Mouse (Mus musculus) spleen, adult 12 weeks (tissue): ENCODE data around the gene Krt10.

Source experiments
- DNase-seq: peaks from one replicate; pipeline ENCODE4 v3.0.0; 2022; ENCODE audit warnings: low spot score

The Krt10 gene

GRCm38 (mm10) chr11:99389264-99389663 lies at the start of gene Krt10:
Gene Krt10 (minus strand): TSS chr11:99389364.
- no peak for DNase-seq

- DNase-seq = no peak
Observed at GRCm38 (mm10) chr11:99437972-99438371, 48.8 kb upstream of the Krt10 start, which contains the start of gene Krt20. Gene Krt20 (minus strand): TSS chr11:99438150.

DNA sequence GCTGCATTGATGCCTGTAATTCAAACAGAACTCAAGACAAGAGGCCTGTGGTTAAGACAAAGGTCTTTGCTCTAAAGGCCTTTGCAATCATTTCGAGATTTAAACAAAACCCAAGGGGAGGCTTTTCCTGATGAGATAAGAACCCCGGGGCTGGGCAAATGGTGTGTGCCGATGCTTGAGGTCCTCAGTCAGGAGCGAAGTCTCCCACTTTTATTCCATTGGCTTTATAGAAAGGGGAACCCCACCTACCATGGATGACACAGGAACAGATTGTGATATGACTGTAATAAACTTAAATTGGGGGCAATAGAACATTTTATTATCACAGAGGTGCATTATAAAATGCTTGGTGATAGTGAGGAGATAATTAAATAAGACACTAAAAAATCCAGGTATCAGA lies 47.5 kb upstream of the Krt10 start:
- DNase-seq = no peak

- no peak for DNase-seq
Observed at GRCm38 (mm10) chr11:99430670-99431069, 41.5 kb upstream of the Krt10 start.

GRCm38 (mm10) chr11:99422159-99422558 lies 33.0 kb upstream of the Krt10 start, which contains the start of gene Krt12:
Gene Krt12 (minus strand): TSS chr11:99422259.
- no peak for DNase-seq

DNA sequence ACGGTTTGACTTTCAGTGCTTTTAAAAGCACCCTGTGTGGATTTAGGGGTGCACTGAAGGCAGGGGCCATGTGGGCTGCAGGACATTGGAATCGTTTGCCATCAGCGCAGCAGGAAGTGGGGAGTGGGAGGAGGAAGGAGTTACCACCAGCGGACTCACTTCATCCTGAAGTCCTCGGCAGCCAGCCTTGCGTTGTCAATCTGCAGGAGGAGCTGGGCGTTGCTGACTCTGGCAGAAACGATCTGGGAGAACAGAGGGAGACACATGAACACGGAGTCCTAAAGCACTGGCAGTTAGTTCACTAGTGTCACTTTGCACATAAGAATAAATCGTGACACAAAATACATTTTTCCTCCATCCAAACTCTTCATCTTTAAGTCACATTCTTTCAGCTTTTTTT lies 31.4 kb upstream of the Krt10 start:
- no peak for DNase-seq

- no peak for DNase-seq
Observed at GRCm38 (mm10) chr11:99417819-99418218, 28.7 kb upstream of the Krt10 start.

DNA sequence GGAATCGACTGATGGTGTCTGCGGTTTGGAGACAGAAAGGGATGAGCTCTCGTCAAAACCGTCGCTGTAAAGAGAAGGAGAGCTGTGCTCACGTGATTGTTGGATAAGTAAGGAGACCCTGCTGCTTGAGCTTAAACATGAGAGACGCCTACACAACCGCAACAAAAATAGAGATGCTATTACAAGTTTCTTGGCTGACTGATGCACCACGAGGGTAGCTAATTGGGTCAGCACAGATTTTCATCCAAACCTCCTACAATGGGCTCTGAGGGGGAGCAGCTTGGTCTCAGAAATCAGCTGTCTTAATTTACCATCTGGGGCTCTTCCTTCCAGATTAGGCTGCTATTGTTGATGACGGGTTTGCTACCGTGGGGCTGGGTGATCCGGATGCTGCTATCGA lies 27.7 kb upstream of the Krt10 start:
- DNase-seq = no peak

GRCm38 (mm10) chr11:99414463-99415147 lies 25.4 kb upstream of the Krt10 start:
- DNase-seq = no peak

GRCm38 (mm10) chr11:99413247-99413646 lies 24.1 kb upstream of the Krt10 start:
- no peak for DNase-seq

DNA sequence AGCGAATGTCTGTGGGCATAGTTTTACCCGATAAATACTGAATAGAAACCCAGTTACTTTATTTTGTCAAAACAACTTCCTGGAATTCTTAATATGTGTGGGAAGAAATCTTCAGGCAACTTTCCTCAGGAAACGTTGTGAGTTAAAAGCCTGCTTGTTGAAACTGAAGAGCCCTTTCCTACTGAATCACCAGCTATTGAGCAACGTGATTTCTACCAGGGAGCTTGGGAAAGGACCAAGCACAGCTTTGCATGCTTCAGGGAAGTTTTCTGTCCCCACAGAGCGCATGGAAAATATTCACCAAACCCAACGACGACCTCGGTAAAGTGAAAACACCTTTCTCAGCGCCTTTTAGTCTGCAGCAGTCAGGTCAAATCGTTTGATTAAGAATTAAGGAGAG lies 17.0 kb upstream of the Krt10 start:
- DNase-seq = no peak

- DNase-seq = no peak
Observed at GRCm38 (mm10) chr11:99399956-99400549, 10.9 kb upstream of the Krt10 start.

- DNase-seq = no peak
Observed at GRCm38 (mm10) chr11:99398832-99399231, 9.7 kb upstream of the Krt10 start.

GRCm38 (mm10) chr11:99398084-99398483 lies 8.9 kb upstream of the Krt10 start:
- no peak for DNase-seq

DNA sequence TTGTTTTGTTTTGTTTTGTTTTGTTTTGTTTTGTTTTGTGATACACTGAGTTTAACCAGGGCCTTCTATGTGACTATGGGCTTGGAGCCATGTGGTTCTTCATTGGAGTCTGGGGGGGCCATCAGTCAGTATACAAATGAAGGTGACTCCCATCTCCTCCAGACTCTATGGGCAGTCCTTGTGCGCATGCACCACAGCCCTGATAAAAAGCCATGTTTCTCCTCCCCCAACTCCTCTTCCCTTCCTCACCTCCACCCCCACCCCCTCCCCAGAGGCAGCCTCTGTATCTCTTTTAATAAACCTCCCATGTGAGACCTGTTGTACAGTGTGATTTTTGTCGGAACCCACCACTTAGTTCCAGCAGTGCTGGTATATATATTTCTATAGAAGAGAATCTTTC lies 7.5 kb upstream of the Krt10 start:
- DNase-seq = no peak

DNA sequence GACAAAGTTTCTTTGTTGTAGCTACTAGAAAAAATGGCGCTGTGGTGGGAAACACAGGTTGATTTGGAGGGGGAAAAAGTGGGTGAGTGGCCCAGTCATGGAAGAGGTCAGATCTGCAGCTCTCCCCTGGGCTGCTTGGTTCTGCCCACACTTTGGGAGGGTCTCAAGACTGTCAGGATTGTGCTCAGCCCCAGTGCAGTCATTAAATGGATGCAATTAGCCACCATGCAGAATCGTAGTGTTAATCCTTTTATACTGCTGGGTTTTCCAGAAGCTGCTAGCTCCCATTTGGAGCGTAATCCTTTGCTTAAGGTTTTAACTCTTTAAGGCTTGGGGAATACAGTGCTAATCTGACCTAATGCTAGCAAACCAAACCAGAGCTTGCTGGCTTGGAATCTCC lies 6.9 kb upstream of the Krt10 start:
- DNase-seq = no peak

- DNase-seq = no peak
Observed at GRCm38 (mm10) chr11:99392492-99392891, 3.3 kb upstream of the Krt10 start.

DNA sequence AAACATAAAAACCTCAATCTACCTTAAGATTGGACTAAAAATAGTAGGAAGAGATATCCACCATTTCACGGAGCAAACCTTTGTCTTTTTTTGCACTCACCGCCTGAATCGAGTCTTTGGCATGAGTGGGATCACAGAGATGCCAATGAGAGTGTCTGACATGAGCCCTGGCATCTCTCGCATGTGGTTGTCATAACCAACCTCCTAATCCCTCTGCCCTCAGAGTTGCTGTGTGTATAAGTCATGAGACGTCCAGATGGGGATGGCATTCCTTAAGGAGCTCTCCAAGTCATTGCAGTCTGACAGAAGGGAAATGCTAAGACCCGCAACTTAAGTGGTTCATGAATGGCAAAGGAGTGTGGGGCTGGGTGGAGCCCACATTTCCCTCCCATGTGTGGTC lies 2.2 kb upstream of the Krt10 start:
- no peak for DNase-seq

DNA sequence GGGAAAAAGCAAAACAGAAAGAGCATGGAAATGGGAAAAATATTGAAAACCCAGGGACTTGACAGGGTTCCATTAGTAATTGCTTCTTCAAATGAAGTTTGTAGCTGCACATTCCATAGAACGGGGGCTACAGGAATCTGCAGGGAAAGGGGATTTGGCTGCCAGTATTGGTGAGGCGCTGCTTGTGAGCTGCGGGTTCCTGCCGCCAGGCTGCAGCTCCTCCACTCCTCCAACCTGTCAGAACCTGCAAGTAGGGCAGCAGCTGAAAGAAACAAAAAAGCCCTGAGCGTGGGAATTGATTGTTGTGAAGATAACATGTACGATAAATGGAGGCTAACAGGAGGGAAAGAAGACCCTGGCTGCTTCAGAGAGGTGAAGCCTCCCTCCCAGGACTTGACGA lies 1.7 kb upstream of the Krt10 start:
- no peak for DNase-seq

- no peak for DNase-seq
Observed at GRCm38 (mm10) chr11:99388661-99389060, 503 bp downstream of the Krt10 start.

DNA sequence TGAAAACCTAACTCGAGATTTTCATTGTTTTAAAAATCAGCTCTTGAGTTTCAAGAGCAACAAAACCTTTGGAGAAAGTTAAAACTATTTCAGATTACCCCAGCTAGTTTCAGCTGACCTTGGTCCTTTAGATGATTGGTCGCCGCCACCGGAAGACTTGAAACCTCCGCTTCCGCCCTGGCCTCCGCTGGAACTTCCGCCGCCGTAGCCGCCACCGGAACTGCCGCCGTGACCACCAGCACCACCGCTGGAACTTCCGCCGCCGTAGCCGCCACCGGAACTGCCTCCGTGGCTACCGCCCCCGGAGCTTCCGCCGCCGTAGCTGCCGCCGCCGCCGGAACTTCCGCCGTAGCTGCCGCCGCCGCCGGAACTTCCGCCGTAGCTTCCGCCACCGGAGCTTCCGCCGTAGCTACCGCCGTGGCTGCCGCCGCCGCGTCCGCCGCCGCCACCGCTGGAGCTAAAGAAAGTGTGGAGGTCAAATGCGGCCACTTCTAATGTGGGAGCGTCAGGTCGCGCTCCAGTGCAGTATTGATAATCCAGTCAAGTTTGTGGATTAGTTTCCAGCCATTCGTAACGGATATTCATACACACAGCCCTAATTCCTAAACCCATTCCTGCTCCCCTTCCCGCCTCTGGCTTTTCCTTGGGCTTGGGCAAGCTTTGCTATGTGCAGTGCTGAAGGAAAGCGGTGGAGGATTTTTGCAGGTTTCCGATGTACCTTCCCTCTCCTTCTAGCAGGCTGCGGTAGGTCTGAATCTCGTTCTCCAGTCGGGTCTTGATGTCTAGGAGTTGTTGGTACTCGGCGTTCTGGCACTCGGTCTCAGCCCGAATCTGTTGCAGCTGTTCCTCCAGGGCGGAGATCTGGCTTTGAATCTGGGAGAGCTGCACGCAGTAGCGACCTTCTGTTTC lies 3.1 kb downstream of the Krt10 start:
- DNase-seq = peak; percentile 53

- DNase-seq = peak; percentile 49
Observed at GRCm38 (mm10) chr11:99379568-99379967, 9.6 kb downstream of the Krt10 start.

GRCm38 (mm10) chr11:99374803-99375202 lies 14.4 kb downstream of the Krt10 start, which contains the start of gene Krt28:
Gene Krt28 (minus strand): TSS chr11:99374903.
- DNase-seq = no peak
